10 mouse cellular contexts compared by ENCODE assay signal in the genomic region with DNA sequence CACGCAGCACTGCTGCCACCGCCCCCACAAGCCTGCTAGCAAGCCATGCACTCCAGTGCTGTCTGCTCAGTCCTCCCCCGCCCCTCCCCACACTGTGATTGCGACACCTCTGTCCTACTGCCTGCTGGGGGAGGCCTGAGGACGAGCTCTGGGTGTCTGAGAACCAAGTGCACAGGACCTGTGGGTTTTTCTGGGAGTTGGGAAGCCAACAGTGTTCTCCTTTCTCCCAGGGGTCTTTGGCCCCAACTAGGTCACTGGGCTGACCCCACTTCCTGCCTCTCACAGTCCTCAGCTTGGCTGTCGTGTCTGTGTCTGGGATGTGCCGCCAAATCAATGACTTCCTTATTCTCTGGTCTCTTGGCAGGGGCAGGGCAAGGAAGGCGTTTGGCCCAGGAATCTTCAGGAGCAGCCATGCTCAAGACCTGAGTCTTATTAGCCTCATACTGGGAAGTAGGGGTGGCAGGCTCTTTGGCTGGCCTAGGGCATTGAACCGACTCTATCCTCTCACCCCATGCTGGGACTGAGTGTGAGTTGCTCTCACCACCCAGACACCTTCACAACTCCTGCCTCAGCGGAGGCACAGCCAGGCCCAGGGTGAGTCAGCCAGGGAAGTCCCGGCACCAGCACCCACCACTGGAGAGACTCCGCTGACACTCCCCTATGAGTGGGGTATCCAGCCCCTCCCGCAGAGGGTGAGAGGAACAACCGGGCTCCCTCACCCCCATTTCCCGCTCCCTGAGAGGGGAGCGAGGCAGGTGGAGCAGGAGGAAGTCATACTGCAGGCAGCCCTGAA. TPM values are rescaled to one million over a fixed set of nuclear protein-coding genes. Genes with fewer than 3 reads are reported as not detected.
DNase-seq lines count a peak whose midpoint lies in the region; ATAC-seq and TF ChIP-seq lines count a peak whose summit lies in the region.
"Had no signal": no experiment of that assay in that cellular context is flagged by ENCODE, and none has a peak within 500 bp of the region (broad histone marks: within the 10 kb centered on the region; RNA-seq: fewer than 3 reads in every experiment).

No protein-coding gene starts in this region.

- no peaks in the 10 kb centered on the region for H3K27me3 ChIP-seq in neural tube, embryonic 11.5 days (ENCODE audit: control insufficient read depth, insufficient read depth, low read length)
- H3K27me3 ChIP-seq in neural tube, embryonic 15.5 days (replicated peaks): peaks cover 12% of the 10 kb centered on the region; the same call in 1 of the 2 replicates
- H3K27me3 ChIP-seq in intestine, embryonic 14.5 days (replicated peaks; ENCODE audit: control insufficient read depth, insufficient read depth, low read length): no peaks in the 10 kb centered on the region
- no peaks in the 10 kb centered on the region for H3K27me3 ChIP-seq in cerebellum, adult 2 months (ENCODE audit: control insufficient read depth, insufficient read depth, low read length)
- H3K27me3 ChIP-seq: embryonic facial prominence, embryonic 15.5 days had no signal

- peaks cover 19% of the 10 kb centered on the region for H3K4me1 ChIP-seq in neural tube, embryonic 11.5 days (ENCODE audit: control insufficient read depth, insufficient read depth, low read length)
- peaks cover 41% of the 10 kb centered on the region for H3K4me1 ChIP-seq in neural tube, embryonic 15.5 days
- H3K4me1 ChIP-seq in intestine, embryonic 14.5 days (replicated peaks; ENCODE audit: control insufficient read depth, insufficient read depth, low read length): peaks cover 61% of the 10 kb centered on the region
- H3K4me1 ChIP-seq in cerebellum, adult 2 months (ENCODE audit: control insufficient read depth, insufficient read depth, low read length): peaks cover 6% of the 10 kb centered on the region; the same call in 1 of the 2 replicates

- WGBS in neural tube, embryonic 11.5 days: 69% methylated on average over 16 of the region's 16 CpGs
- WGBS in neural tube, embryonic 15.5 days: 76% methylated on average over 16 of the region's 16 CpGs
- WGBS in intestine, embryonic 14.5 days: 50% methylated on average over 16 of the region's 16 CpGs
- WGBS in cerebellum, adult 2 months: 85% methylated on average over 16 of the region's 16 CpGs

- no peak overlapping the region for H3K9ac ChIP-seq in neural tube, embryonic 11.5 days (ENCODE audit: low read length)
- H3K9ac ChIP-seq in neural tube, embryonic 15.5 days (replicated peaks): no peak overlapping the region
- H3K9ac ChIP-seq in intestine, embryonic 14.5 days (ENCODE audit: low read length): no peak overlapping the region
- H3K9ac ChIP-seq: embryonic facial prominence, embryonic 15.5 days; limb, embryonic 12.5 days had no signal

- no peak for ATAC-seq in neural tube, embryonic 11.5 days (ENCODE audit: insufficient read depth, low FRiP score, low TSS enrichment)
- no peak for ATAC-seq in neural tube, embryonic 15.5 days (ENCODE audit: low FRiP score)
- no peak for ATAC-seq in intestine, embryonic 14.5 days (replicated peaks; ENCODE audit: low FRiP score, low TSS enrichment, low read depth)

- H3K4me3 ChIP-seq in neural tube, embryonic 11.5 days (ENCODE audit: low read depth, low read length): no peak overlapping the region
- no peak overlapping the region for H3K4me3 ChIP-seq in neural tube, embryonic 15.5 days (replicated peaks)
- no peak overlapping the region for H3K4me3 ChIP-seq in intestine, embryonic 14.5 days (ENCODE audit: low read depth, low read length)
- H3K4me3 ChIP-seq in cerebellum, adult 2 months (replicated peaks; ENCODE audit: insufficient read depth, low read depth, low read length): no peak overlapping the region
- H3K4me3 ChIP-seq: embryonic facial prominence, embryonic 15.5 days; limb, embryonic 12.5 days had no signal

- TF ChIP-seq CTCF in cerebellum, adult 2 months (IDR thresholded peaks at IDR 0.05; ENCODE audit: borderline replicate concordance, insufficient read depth, low read depth, low read length): no peak

- H3K36me3 ChIP-seq in neural tube, embryonic 11.5 days (ENCODE audit: control insufficient read depth, insufficient read depth, low read length): no peaks in the 10 kb centered on the region
- H3K36me3 ChIP-seq in neural tube, embryonic 15.5 days: no peaks in the 10 kb centered on the region
- no peaks in the 10 kb centered on the region for H3K36me3 ChIP-seq in intestine, embryonic 14.5 days (ENCODE audit: control insufficient read depth, insufficient read depth, low read length)
- H3K36me3 ChIP-seq: embryonic facial prominence, embryonic 15.5 days; limb, embryonic 12.5 days had no signal

- no peak for TF ChIP-seq POLR2A in cerebellum, adult 2 months (IDR thresholded peaks at IDR 0.05; ENCODE audit: borderline replicate concordance, insufficient read depth, low read length)

- DNase-seq in adrenal gland, postnatal 14 days: peak; percentile 65
- DNase-seq in adrenal gland, postnatal 4 days (ENCODE audit: low spot score in 2 of 2): no peak
- DNase-seq in neural tube, embryonic 11.5 days (ENCODE audit: low spot score): peak; percentile 12
- no peak for DNase-seq in intestine, embryonic 14.5 days (ENCODE audit: low spot score)
- peak; percentile 66 to 71 for DNase-seq in lung, postnatal 4 days
- no peak for DNase-seq in cerebellum, adult 2 months
- no peak for DNase-seq in thymus, postnatal 14 days

- no peak overlapping the region for H3K4me2 ChIP-seq in neural tube, embryonic 11.5 days (ENCODE audit: low read depth)
- no peak overlapping the region for H3K4me2 ChIP-seq in neural tube, embryonic 15.5 days
- H3K4me2 ChIP-seq in intestine, embryonic 14.5 days (ENCODE audit: low read length): no peak overlapping the region
- H3K4me2 ChIP-seq: embryonic facial prominence, embryonic 15.5 days; limb, embryonic 12.5 days had no signal

- no peak overlapping the region for H3K27ac ChIP-seq in neural tube, embryonic 11.5 days (ENCODE audit: low read depth, low read length)
- no peak overlapping the region; the same call in 1 of the 2 replicates for H3K27ac ChIP-seq in neural tube, embryonic 15.5 days (replicated peaks)
- peak overlapping the region; percentile 27; the same call in 1 of the 2 replicates for H3K27ac ChIP-seq in intestine, embryonic 14.5 days (ENCODE audit: low read depth)
- no peak overlapping the region for H3K27ac ChIP-seq in cerebellum, adult 2 months (ENCODE audit: insufficient read depth, low read length)
- H3K27ac ChIP-seq: embryonic facial prominence, embryonic 15.5 days; limb, embryonic 12.5 days had no signal

- H3K9me3 ChIP-seq in neural tube, embryonic 11.5 days (ENCODE audit: control insufficient read depth, low read length): no peaks in the 10 kb centered on the region
- no peaks in the 10 kb centered on the region for H3K9me3 ChIP-seq in neural tube, embryonic 15.5 days (replicated peaks)
- H3K9me3 ChIP-seq in intestine, embryonic 14.5 days (ENCODE audit: control insufficient read depth, low read length): no peaks in the 10 kb centered on the region
- H3K9me3 ChIP-seq: embryonic facial prominence, embryonic 15.5 days; limb, embryonic 12.5 days had no signal

RNA-seq across cellular contexts. Expression of gene Dagla, which starts 14.3 kb away (rescaled TPM):
- total RNA-seq in adrenal gland, postnatal 14 days (2021): 5.5 and 7.4 TPM in 2 replicates
- 1 to 10 TPM; 5.2 to 6.4 TPM for total RNA-seq in adrenal gland, postnatal 4 days (2021)
- polyA plus RNA-seq in neural tube, embryonic 11.5 days (2014; fragmentation: Nextera tagmentation; extraction: Ambion mirVana): 3.2 and 3.4 TPM in 2 replicates
- 11.2 and 12.2 TPM in 2 replicates for polyA plus RNA-seq in neural tube, embryonic 15.5 days (2015; fragmentation: Nextera tagmentation; extraction: Ambion mirVana)
- 4.2 and 4.7 TPM in 2 replicates for polyA plus RNA-seq in intestine, embryonic 14.5 days (2014; fragmentation: Nextera tagmentation; extraction: Ambion mirVana)
- polyA plus RNA-seq in cerebellum, adult 2 months (2012; rRNA removed): 53.4 and 59.5 TPM in 2 replicates

RNA-seq across cellular contexts. Expression of gene Myrf, which starts 49.8 kb away (rescaled TPM):
- total RNA-seq in adrenal gland, postnatal 14 days (2021): 2.6 and 4.7 TPM in 2 replicates
- 1 to 10 TPM; 6.2 to 9.1 TPM for total RNA-seq in adrenal gland, postnatal 4 days (2021)
- 1.8 and 2.5 TPM in 2 replicates for polyA plus RNA-seq in neural tube, embryonic 11.5 days (2014; fragmentation: Nextera tagmentation; extraction: Ambion mirVana)
- polyA plus RNA-seq in neural tube, embryonic 15.5 days (2015; fragmentation: Nextera tagmentation; extraction: Ambion mirVana): 0.79 and 1.7 TPM in 2 replicates
- 26.0 and 26.3 TPM in 2 replicates for polyA plus RNA-seq in intestine, embryonic 14.5 days (2014; fragmentation: Nextera tagmentation; extraction: Ambion mirVana)
- 35.0 and 43.1 TPM in 2 replicates for polyA plus RNA-seq in cerebellum, adult 2 months (2012; rRNA removed)

Comparison
In these comparisons a context has a peak if more than half of its experiments do, and no peak if none do; other contexts are left out.
1. DNase-seq: peak in adrenal gland, postnatal 14 days (single experiment), neural tube, embryonic 11.5 days (single experiment) and lung, postnatal 4 days (2 of 2); none in adrenal gland, postnatal 4 days (0 of 2), intestine, embryonic 14.5 days (single experiment), cerebellum, adult 2 months (0 of 2) and thymus, postnatal 14 days (single experiment).